In the genomic region with DNA sequence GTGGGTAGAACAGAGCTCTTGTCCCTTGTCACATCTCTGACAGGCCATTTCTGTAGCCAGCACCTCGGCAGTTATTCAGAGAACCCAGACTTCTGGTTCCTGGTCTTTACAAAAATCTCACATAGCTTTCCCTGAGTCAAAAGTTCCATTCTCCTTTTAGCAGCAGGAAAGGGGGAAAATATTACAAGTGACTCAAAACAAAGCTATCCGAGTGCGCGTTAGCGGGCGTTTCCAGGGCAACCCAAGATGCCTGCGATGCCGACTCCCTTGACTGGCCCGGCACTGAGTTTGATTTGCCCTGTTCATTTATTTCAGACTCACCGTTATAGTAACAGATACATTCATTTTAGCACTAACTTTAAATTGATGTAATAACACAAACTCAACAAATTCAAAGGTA, we compare ENCODE assay signal across 9 mouse cellular contexts. TPM values are rescaled to one million over a fixed set of nuclear protein-coding genes. Genes with fewer than 3 reads are reported as not detected.
DNase-seq lines count a peak whose midpoint lies in the region; ATAC-seq and TF ChIP-seq lines count a peak whose summit lies in the region.
"Had no signal": no experiment of that assay in that cellular context is flagged by ENCODE, and none has a peak within 500 bp of the region (broad histone marks: within the 10 kb centered on the region; RNA-seq: fewer than 3 reads in every experiment).

No protein-coding gene starts in this region.

- H3K27ac ChIP-seq in lung, postnatal 0 days (ENCODE audit: low read length), result no peak overlapping the region
- H3K27ac ChIP-seq in hindbrain, embryonic 16.5 days (ENCODE audit: low read depth, low read length), result no peak overlapping the region
- no peak overlapping the region for H3K27ac ChIP-seq in intestine, embryonic 15.5 days

- H3K36me3 ChIP-seq in lung, postnatal 0 days (ENCODE audit: insufficient read depth, low read length), result no peaks in the 10 kb centered on the region
- no peaks in the 10 kb centered on the region for H3K36me3 ChIP-seq in hindbrain, embryonic 16.5 days (ENCODE audit: control insufficient read depth, insufficient read depth, low read length)
- H3K36me3 ChIP-seq in intestine, embryonic 15.5 days, result no peaks in the 10 kb centered on the region

- 50% methylated on average over 10 of the region's 10 CpGs for WGBS in lung, postnatal 0 days
- 24% methylated on average over 10 of the region's 10 CpGs for WGBS in hindbrain, embryonic 16.5 days
- 62% methylated on average over 10 of the region's 10 CpGs for WGBS in intestine, embryonic 15.5 days

- H3K4me2 ChIP-seq in lung, postnatal 0 days (replicated peaks; ENCODE audit: low read depth, low read length), result no peak overlapping the region
- H3K4me2 ChIP-seq in hindbrain, embryonic 16.5 days (ENCODE audit: low read length), result 0 out of 2 replicates have a peak overlapping the region, but pooled peaks have one; percentile 7
- H3K4me2 ChIP-seq in intestine, embryonic 15.5 days (replicated peaks), result no peak overlapping the region

- H3K27me3 ChIP-seq in lung, postnatal 0 days (replicated peaks; ENCODE audit: insufficient read depth, low read length), result no peaks in the 10 kb centered on the region
- no peaks in the 10 kb centered on the region for H3K27me3 ChIP-seq in hindbrain, embryonic 16.5 days (replicated peaks; ENCODE audit: control insufficient read depth, insufficient read depth, low read length)
- no peaks in the 10 kb centered on the region for H3K27me3 ChIP-seq in intestine, embryonic 15.5 days (replicated peaks)
- H3K27me3 ChIP-seq: megakaryocyte, embryonic 14.5 days had no signal

- no peaks in the 10 kb centered on the region for H3K9me3 ChIP-seq in lung, postnatal 0 days (ENCODE audit: low read length)
- no peaks in the 10 kb centered on the region for H3K9me3 ChIP-seq in hindbrain, embryonic 16.5 days (ENCODE audit: control insufficient read depth, low read length)
- H3K9me3 ChIP-seq in intestine, embryonic 15.5 days, result no peaks in the 10 kb centered on the region

- H3K9ac ChIP-seq in lung, postnatal 0 days (replicated peaks; ENCODE audit: low read depth), result no peak overlapping the region
- H3K9ac ChIP-seq in hindbrain, embryonic 16.5 days (ENCODE audit: low read depth, low read length), result no peak overlapping the region
- H3K9ac ChIP-seq in intestine, embryonic 15.5 days, result no peak overlapping the region

- no peak overlapping the region for H3K4me3 ChIP-seq in lung, postnatal 0 days (ENCODE audit: low read depth, low read length)
- no peak overlapping the region for H3K4me3 ChIP-seq in hindbrain, embryonic 16.5 days (ENCODE audit: low read length)
- H3K4me3 ChIP-seq in intestine, embryonic 15.5 days (replicated peaks), result no peak overlapping the region
- H3K4me3 ChIP-seq: megakaryocyte, embryonic 14.5 days had no signal

- no peak for ATAC-seq in lung, postnatal 0 days
- ATAC-seq in hindbrain, embryonic 16.5 days, result no peak
- no peak for ATAC-seq in intestine, embryonic 15.5 days

- DNase-seq in embryo, embryonic 11 days, result peak; percentile 45
- DNase-seq in embryo, embryonic 9.5 days (ENCODE audit: extremely low spot score), result no peak
- peak; percentile 56 for DNase-seq in lung, postnatal 0 days (ENCODE audit: low spot score)
- no peak for DNase-seq in lung, postnatal 14 days
- peak; percentile 36 for DNase-seq in adrenal gland, postnatal 14 days
- no peak for DNase-seq in gastrocnemius, postnatal 4 days (ENCODE audit: low spot score in 2 of 2)

- TF ChIP-seq EP300 in lung, postnatal 0 days (IDR thresholded peaks at IDR 0.05), result no peak

- peaks cover 3% of the 10 kb centered on the region; the same call in 1 of the 2 replicates for H3K4me1 ChIP-seq in lung, postnatal 0 days (ENCODE audit: insufficient read depth, low read depth, low read length)
- peaks cover 19% of the 10 kb centered on the region for H3K4me1 ChIP-seq in hindbrain, embryonic 16.5 days (ENCODE audit: control insufficient read depth, insufficient read depth, low read depth, low read length)
- H3K4me1 ChIP-seq in intestine, embryonic 15.5 days (replicated peaks), result no peaks in the 10 kb centered on the region

- TF ChIP-seq CTCF in lung, postnatal 0 days (IDR thresholded peaks at IDR 0.05), result no peak

RNA-seq across cellular contexts. Expression of a gene that starts 21.8 kb away (rescaled TPM):
- 30.5 TPM in 2 replicates for polyA plus RNA-seq in lung, postnatal 0 days (2015; fragmentation: Nextera tagmentation; extraction: Ambion mirVana)
- 27.4 and 32.3 TPM in 2 replicates for total RNA-seq in adrenal gland, postnatal 14 days (2021)
- polyA plus RNA-seq in hindbrain, embryonic 16.5 days (2015; fragmentation: Nextera tagmentation; extraction: Ambion mirVana), result 8.0 and 8.9 TPM in 2 replicates
- 17.0 and 17.6 TPM in 2 replicates for polyA plus RNA-seq in intestine, embryonic 15.5 days (2015; fragmentation: Nextera tagmentation; extraction: Ambion mirVana)
- 10 to 100 TPM; 61.0 to 67.1 TPM for total RNA-seq in gastrocnemius, postnatal 4 days (2021)

Comparison
In these comparisons a context has a peak if more than half of its experiments do, and no peak if none do; other contexts are left out.
1. DNase-seq: peak in embryo, embryonic 11 days (single experiment), lung, postnatal 0 days (single experiment) and adrenal gland, postnatal 14 days (single experiment); none in embryo, embryonic 9.5 days (single experiment), lung, postnatal 14 days (single experiment) and gastrocnemius, postnatal 4 days (0 of 2).